Mouse (Mus musculus) spleen, postnatal 0 days (tissue): ENCODE measurements around the gene Cpa3. TPM values are rescaled to one million over a fixed set of nuclear protein-coding genes. Genes with fewer than 3 reads are reported as not detected.

Source experiments
- polyA plus RNA-seq: library from polyadenylated mRNA; unstranded; fragments of >200 nt; fragmentation: Nextera tagmentation; extraction: Ambion mirVana; gene quantifications from 2 replicates; pipeline ENCODE4 v1.2.1, GENCODE M21; 2015

The Cpa3 gene
- polyA plus RNA-seq: 149 and 305 TPM in 2 replicates

DNA sequence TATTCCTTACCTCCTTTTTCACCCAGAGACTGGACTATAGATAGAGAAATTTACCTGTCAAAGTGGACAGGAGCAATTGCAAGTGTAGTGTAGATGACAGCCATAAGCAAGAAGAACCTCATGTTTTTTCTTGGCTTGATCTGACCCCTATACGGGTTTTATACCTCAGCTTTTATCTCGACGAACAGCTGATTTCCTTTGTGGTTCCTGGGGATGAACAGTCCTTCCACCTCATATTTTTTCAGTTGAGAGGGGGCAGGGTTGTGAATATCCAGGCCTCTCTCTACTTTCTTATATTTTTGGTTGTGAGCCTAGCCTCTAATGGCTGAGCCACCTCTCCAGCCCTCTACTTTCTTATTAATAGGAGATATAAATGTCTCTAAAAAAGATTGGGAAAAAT, at the start of gene Cpa3:
Gene Cpa3, minus strand, starts transcription at position 132 of the 400 bp plus-strand sequence.

DNA sequence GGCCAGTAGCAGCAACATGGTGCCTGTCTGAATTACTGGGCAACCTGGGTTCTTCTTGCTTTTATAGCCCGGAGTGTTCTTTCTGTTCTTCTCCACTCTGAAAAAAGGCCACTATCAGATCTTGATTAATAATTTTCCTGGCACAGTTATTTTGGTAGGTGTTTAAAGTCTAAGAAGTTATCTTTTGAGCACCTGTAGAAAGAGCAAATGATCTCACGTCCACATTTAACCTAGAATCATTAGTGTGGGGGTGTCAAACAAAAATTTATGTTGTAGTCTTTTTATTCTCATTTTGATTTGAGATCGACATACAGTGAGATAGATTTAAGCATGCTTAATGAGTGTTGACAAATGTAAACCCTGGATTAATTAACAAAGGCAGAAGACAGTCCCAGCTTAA, 33.7 kb upstream of the Cpa3 start, which contains the start of gene Cpb1:
Gene Cpb1, minus strand, starts transcription at position 101 of the 400 bp plus-strand sequence.

Other genes with a start within 250 kb of the Cpa3 start
- 10.7 and 14.1 TPM in 2 replicates for gene Hps3, start 206.9 kb downstream of the Cpa3 start, polyA plus RNA-seq
- gene Hltf, start 184.4 kb downstream of the Cpa3 start, polyA plus RNA-seq: 12.1 and 13.5 TPM in 2 replicates
- 37.5 and 47.8 TPM in 2 replicates for gene Gyg, start 86.9 kb downstream of the Cpa3 start, polyA plus RNA-seq
- 7.8 and 18.3 TPM in 2 replicates for gene Cpb1, start 33.6 kb upstream of the Cpa3 start, polyA plus RNA-seq
- gene Agtr1b, start 125.0 kb upstream of the Cpa3 start, polyA plus RNA-seq: 0.10 and 0.18 TPM in 2 replicates